Mouse (Mus musculus): ENCODE results near the gene Parva.

GRCm38 (mm10) chr7:112423438-112423837 lies 3.9 kb upstream of the Parva start:
- TF ChIP-seq CTCF (IDR thresholded peaks at IDR 0.05; ENCODE audit: insufficient read depth, low read length) (no peak), POLR2A (IDR thresholded peaks at IDR 0.05; ENCODE audit: borderline replicate concordance, extremely low read depth, low read depth, low read length) (no peak)

Measured in lung, adult 2 months (tissue).